Mouse (Mus musculus): Measurements from ENCODE around the gene Wnk4. TPM values are rescaled to one million over a fixed set of nuclear protein-coding genes. Genes with fewer than 3 reads are reported as not detected.

The Wnk4 gene
- polyA plus RNA-seq, 1 experiment from 2014 or later = 12.3 TPM

DNA sequence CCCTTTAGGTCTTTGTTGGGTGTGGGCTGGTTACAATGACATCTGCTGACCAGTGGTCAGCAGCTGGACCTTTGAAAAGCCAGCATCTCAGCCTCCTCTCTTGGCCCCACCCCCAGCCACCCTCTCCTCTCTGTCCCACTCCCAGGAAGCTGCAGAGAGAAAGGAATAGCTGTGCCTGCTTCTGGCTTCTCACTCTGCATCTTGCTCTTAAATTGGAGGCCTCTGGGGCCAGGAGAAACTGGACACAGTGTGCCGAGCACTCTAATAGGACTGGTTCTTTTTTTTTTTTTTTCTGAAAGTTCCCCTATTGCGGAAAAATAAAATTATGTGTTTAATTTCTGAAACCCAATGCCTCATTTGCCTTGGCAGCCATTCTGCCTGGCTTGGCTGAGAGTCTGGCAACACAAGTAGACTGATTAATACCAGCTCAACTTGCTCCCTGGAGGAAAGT lies 30.3 kb upstream of the Wnk4 start:
- 31% methylated on average over 2 of the region's 2 CpGs for WGBS
- Histone ChIP-seq H3K27me3 (replicated peaks) (no peaks in the 10 kb centered on the region), H3K4me3 (replicated peaks) (no peak overlapping the region), H3K9me3 (no peaks in the 10 kb centered on the region), H3K4me1 (replicated peaks) (peaks cover 39% of the 10 kb centered on the region), H3K4me2 (replicated peaks) (peak overlapping the region; percentile 56; the same call in 1 of the 2 replicates), H3K9ac (no peak overlapping the region), H3K36me3 (no peaks in the 10 kb centered on the region), H3K27ac (peak overlapping the region; percentile 84)
- ATAC-seq = no peak

DNA sequence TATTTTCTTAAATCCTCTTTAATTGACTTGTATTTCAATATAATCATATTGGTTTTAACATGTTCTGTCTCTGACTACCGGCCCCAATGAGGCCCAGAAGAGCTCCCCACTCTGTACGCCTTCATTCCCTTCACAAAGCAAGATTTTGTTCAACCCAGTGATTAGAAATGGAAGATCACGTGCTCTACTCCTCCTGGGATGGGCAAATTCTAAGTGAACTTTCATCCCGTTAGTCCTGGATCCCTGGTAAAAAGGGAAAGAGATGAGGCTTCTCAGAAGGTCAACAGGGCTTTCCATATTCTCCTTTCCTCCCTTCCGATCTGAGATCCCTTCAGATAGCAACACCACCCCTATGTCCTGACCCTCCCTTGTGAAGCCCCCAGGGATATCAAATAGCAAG lies 29.8 kb upstream of the Wnk4 start:
- H3K27me3 ChIP-seq (replicated peaks) = no peaks in the 10 kb centered on the region
- peak overlapping the region; percentile 84 for H3K27ac ChIP-seq
- H3K4me1 ChIP-seq (replicated peaks) = peaks cover 35% of the 10 kb centered on the region
- H3K9me3 ChIP-seq = no peaks in the 10 kb centered on the region
- no peak for ATAC-seq
- H3K36me3 ChIP-seq = no peaks in the 10 kb centered on the region
- peak overlapping the region; percentile 56 for H3K4me2 ChIP-seq (replicated peaks)
- no peak overlapping the region for H3K4me3 ChIP-seq (replicated peaks)
- H3K9ac ChIP-seq = 0 out of 2 replicates have a peak overlapping the region, but pooled peaks have one; percentile 2
- WGBS = 28% methylated on average over 5 of the region's 5 CpGs

DNA sequence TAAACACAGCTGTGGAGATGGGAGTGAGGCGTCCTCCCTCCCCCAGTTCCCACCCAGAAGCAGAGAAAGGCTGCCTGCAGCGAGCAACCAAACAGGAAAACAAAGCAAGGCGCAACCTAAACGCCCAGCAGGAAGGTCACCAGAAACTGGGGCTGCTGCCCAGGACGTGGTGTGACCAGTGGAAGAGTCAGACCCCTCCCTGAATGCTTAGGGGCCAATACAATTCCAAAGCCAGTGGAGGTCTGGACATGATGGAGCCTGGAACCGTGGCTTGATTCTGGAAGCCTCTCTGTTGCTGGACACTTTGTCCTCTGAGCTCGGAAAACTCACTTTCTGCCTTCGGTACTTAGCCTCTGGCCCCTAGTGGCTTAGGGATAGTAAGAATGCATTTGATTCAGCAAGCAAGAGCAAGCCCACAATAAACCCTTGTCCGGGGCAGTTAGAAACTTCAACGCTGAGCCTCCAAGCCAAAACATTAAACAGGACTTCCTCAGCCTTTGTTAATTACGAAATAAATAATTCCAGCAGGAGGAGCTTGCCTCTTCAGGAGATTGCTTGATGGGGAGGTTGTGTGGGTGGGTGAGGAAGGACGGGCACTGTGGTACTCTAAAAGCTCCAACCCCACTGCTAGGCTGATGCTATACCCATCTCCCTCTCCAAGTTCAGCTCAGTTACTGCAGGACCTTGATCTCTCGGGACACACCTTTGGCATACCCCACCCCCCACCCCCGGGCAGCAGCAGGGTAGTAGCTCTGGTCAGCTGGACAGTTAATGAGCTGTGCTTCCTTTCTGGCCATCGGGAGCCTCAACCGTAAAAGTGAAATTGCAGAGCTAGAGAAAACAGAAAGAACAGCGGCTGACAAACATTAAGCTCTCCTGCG lies 29.1 kb upstream of the Wnk4 start:
- Histone ChIP-seq H3K9me3 (no peaks in the 10 kb centered on the region), H3K36me3 (no peaks in the 10 kb centered on the region), H3K27me3 (replicated peaks) (no peaks in the 10 kb centered on the region), H3K4me1 (replicated peaks) (peaks cover 35% of the 10 kb centered on the region), H3K27ac (peak overlapping the region; percentile 84), H3K4me2 (replicated peaks) (peak overlapping the region; percentile 56), H3K4me3 (replicated peaks) (peak overlapping the region; percentile 19), H3K9ac (peak overlapping the region; percentile 2)
- 6% methylated on average over 18 of the region's 18 CpGs for WGBS
- ATAC-seq = peak; percentile 28

DNA sequence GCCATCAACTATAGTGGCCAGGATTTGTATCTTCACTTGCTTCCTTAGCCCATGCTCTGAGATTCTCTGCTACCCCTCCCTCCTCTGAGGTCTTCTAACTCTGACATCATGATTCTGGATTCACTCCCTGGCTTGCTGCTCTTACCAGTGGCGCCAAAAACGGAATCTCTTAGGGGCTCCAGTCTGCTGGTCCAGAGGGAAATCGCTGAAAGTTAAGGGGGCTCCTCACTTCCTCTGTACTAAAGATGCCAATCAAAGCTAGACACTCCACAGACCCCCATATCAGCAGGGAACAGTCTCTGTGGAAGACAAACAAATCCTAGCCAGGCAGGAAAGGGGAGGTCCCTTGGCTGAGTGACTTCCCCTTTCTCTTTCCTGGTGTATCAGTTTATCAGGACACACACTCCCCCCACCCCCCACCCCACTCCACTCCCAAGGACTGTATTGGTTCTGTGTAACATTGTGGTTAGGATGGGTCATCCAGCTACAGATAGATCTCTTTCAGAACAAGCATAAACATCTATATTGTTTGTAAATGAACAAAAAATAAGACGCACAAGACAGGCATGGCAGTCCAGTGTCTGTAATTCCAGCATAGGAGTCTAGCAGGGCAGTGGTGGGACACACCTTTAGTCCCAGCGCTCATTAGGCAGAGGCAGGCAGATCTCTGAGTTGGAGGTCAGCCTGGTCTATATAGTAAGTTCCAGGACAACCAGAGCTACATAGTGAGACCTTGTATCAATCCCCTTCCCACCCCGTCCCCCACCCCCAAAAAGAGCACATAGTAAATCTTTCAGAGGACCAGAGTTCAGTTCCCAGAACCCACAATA lies 28.1 kb upstream of the Wnk4 start:
- peak overlapping the region; percentile 19 for H3K4me3 ChIP-seq (replicated peaks)

DNA sequence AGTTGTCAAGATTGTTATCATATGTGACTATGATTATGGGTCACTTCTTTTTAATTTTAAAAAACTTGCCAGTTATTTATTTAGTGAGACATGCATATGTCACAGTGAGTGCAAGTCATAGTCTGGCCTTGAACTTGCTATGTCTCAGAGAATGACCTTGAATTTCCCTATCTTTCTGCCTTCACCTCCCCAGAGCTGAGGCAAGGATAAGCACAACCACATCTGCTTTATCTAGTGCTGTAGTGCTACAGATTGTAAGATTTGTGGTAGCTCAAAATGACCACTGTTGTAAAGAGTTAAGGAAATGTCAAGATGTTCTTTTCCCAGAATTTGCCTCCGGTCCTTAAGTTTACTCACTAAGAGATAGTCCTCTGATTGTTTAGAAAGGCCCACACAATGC lies 27.1 kb upstream of the Wnk4 start:
- no peaks in the 10 kb centered on the region for H3K36me3 ChIP-seq
- no peak overlapping the region for H3K4me2 ChIP-seq (replicated peaks)
- 53% methylated on average over 1 of the region's 1 CpGs for WGBS
- H3K4me3 ChIP-seq (replicated peaks) = no peak overlapping the region
- no peaks in the 10 kb centered on the region for H3K27me3 ChIP-seq (replicated peaks)
- no peak for ATAC-seq
- no peak overlapping the region for H3K27ac ChIP-seq
- no peak overlapping the region for H3K9ac ChIP-seq
- H3K4me1 ChIP-seq (replicated peaks) = peaks cover 36% of the 10 kb centered on the region
- H3K9me3 ChIP-seq = no peaks in the 10 kb centered on the region

More for the DNA sequence above, 28.1 kb upstream of the Wnk4 start:
- no peaks in the 10 kb centered on the region for H3K9me3 ChIP-seq
- ATAC-seq = peak; percentile 80
- peaks cover 33% of the 10 kb centered on the region for H3K4me1 ChIP-seq (replicated peaks)
- 0 out of 2 replicates have a peak overlapping the region, but pooled peaks have one; percentile 2 for H3K9ac ChIP-seq
- WGBS = 45% methylated on average over 6 of the region's 6 CpGs
- H3K27ac ChIP-seq = peak overlapping the region; percentile 84
- H3K4me2 ChIP-seq (replicated peaks) = peak overlapping the region; percentile 56
- H3K27me3 ChIP-seq (replicated peaks) = no peaks in the 10 kb centered on the region
- no peaks in the 10 kb centered on the region for H3K36me3 ChIP-seq

DNA sequence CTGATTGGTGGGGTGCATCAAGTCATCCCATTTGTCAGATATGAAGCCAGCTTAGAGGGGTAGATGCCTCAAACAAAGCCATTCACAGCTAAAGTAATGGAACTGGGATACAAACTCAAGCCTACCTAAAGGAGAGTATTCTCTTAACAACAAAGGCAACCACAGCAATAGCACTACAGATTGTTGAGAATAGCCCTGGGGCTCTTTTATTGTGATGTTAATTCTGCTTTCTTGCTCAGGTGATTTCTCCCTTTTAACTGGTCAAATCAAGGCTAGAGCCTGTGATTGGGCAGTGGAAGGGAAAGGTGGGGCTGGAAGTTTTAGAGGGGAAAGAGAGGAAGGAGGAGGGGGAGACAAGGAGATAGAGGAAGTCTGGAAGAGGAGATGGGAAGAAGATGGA lies 26.2 kb upstream of the Wnk4 start:
- Histone ChIP-seq H3K4me3 (replicated peaks) (no peak overlapping the region), H3K27me3 (replicated peaks) (no peaks in the 10 kb centered on the region), H3K4me1 (replicated peaks) (peaks cover 36% of the 10 kb centered on the region), H3K9me3 (no peaks in the 10 kb centered on the region), H3K36me3 (no peaks in the 10 kb centered on the region), H3K9ac (no peak overlapping the region), H3K27ac (no peak overlapping the region), H3K4me2 (replicated peaks) (no peak overlapping the region)
- ATAC-seq = no peak

DNA sequence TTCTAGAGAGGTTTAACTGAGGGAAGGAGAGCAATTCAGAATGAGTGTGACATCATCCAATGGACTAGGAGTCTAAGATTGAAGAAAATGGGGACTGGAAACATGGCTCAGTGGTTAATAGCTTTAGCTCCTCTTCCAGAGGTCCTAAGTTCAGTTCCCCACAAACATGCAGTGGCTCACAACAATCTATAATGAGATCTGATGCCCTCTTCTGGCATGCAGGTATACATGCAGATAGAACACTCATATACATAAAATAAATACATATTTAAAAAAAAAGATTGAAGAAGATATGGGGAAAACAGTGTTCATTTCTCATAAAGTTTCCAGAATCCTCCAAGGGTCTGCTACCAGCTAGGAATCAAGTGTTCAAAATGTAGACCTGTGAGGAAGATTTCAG lies 24.9 kb upstream of the Wnk4 start:
- no peak for ATAC-seq
- H3K36me3 ChIP-seq = no peaks in the 10 kb centered on the region
- no peaks in the 10 kb centered on the region for H3K9me3 ChIP-seq
- no peak overlapping the region for H3K4me3 ChIP-seq (replicated peaks)
- H3K9ac ChIP-seq = no peak overlapping the region
- H3K27ac ChIP-seq = no peak overlapping the region
- no peak overlapping the region for H3K4me2 ChIP-seq (replicated peaks)
- H3K27me3 ChIP-seq (replicated peaks) = no peaks in the 10 kb centered on the region
- H3K4me1 ChIP-seq (replicated peaks) = peaks cover 25% of the 10 kb centered on the region

DNA sequence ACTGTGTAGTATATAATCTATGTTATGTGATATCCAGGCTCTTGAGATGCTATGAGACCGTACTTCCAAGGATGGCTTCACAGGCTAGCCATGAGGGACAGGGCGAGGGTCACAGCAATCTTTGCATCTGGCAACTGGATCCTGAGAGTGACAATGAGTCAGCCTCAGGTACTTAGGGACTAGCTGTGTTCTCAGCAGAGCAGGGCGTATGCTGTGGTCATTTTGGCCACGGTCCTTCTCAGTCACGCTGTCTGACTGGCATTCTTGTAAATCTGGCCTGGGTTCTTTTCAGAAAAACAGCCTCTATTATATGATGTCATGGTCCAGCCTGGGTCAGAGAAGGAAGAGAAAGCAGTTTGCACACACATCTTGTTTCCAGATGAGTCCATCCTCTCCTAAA lies 23.6 kb upstream of the Wnk4 start:
- ATAC-seq = no peak
- H3K27me3 ChIP-seq (replicated peaks) = no peaks in the 10 kb centered on the region
- H3K36me3 ChIP-seq = no peaks in the 10 kb centered on the region
- H3K4me3 ChIP-seq (replicated peaks) = no peak overlapping the region
- no peak overlapping the region for H3K27ac ChIP-seq
- H3K9ac ChIP-seq = no peak overlapping the region
- no peak overlapping the region for H3K4me2 ChIP-seq (replicated peaks)
- no peaks in the 10 kb centered on the region for H3K9me3 ChIP-seq
- H3K4me1 ChIP-seq (replicated peaks) = peaks cover 12% of the 10 kb centered on the region
- WGBS = 95% methylated on average over 5 of the region's 5 CpGs

DNA sequence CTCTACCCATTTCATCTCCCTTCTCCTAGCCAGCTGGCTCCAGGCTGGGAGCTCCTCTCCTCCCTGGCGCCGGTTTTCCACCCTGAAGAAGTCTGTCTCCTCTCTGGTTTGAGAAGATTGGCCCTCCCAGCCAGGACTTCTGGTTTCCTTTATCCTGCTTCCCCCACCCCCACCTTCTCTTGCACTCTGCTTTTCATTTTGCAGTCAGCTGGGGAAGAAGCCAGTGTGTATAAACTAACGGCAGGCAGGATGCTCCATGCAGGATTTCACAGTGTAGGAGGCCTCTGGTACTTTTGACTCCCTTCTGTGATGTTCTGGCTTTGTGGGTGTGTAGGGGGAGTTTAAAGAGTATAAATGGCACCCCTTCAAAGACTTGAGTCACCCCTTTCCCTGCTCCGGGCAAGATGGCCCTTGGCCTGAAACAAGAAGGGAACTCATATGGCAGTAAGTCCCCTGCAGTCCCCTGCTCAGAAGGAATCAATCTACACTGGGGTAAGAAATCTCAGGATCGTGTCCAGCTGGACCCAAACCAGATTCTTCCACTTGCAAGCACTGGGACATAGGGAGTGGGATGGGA lies 22.2 kb upstream of the Wnk4 start:
- Histone ChIP-seq H3K36me3 (no peaks in the 10 kb centered on the region), H3K27ac (peak overlapping the region; percentile 81), H3K9ac (no peak overlapping the region), H3K27me3 (replicated peaks) (no peaks in the 10 kb centered on the region), H3K4me2 (replicated peaks) (no peak overlapping the region), H3K4me1 (replicated peaks) (0 out of 2 replicates have a peak, but pooled peaks cover 4% of the 10 kb centered on the region), H3K9me3 (no peaks in the 10 kb centered on the region), H3K4me3 (replicated peaks) (no peak overlapping the region)
- peak; percentile 68 for ATAC-seq
- WGBS = 28% methylated on average over 5 of the region's 5 CpGs

DNA sequence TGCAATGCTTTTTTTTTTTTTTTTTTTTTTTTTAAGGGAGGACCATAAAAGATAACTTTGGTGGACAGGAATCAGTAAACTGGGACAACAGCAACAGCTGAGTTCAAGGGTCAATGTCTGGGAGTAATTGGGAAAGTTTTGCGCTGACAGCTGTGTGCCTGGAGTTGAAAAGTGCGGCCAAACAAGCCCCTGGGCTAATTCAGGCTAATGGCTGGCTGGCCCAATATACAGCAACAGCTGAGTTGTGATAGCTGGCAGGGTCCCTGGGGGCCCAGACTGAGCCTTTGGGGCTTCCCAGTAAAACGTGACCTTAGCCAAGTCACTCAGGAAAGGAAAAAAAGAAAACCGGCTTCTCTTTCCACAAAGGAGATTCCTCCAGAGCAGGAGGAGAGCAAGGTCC lies 15.3 kb upstream of the Wnk4 start:
- Histone ChIP-seq H3K4me1 (replicated peaks) (peaks cover 15% of the 10 kb centered on the region), H3K9me3 (no peaks in the 10 kb centered on the region), H3K27me3 (replicated peaks) (no peaks in the 10 kb centered on the region), H3K4me3 (replicated peaks) (no peak overlapping the region), H3K27ac (0 out of 2 replicates have a peak overlapping the region, but pooled peaks have one; percentile 89), H3K36me3 (no peaks in the 10 kb centered on the region), H3K9ac (no peak overlapping the region), H3K4me2 (replicated peaks) (peak overlapping the region; percentile 87; the same call in 1 of the 2 replicates)
- WGBS = 45% methylated on average over 4 of the region's 4 CpGs
- ATAC-seq = no peak

DNA sequence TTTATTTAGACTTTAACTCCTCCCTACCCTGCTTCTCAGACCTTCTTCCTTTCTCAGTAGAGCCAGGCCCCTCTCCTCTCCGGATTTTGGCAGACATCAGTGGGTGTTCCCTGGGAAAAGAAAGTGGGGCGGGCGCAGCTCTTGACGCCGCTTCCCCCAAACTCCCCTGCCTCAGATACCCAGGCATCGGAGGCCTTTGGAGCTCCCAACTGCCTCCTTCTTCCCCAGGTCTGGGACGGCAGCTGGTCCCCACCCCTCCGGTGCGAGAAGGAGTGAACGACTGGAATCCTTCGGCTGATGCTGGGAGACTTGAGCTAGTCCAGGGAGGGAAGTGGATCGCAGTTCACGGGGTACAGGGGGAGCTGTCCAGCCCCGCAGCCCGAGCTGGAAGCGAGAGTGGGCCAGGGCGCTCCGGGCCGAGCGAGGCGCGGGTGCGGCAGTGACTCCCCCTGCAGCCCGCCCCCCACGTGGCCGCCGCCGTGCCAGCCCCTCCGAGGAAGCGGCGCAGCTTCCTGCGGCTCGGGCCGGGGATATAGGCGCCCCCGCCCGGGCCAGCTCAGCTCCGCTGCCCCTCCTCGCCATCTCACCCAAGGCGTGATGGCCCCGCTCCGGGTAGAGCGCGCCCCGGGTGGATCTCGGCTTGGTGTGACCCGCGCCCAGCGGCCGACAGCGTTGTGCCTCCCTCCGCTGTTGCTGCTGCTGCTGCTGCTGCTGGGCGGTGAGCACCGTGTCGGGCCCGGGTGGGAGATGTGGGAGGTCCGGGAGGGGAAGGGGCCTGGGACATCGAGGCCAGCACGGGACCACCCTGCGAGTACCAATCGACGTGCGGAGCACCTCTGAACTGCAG lies 14.3 kb upstream of the Wnk4 start, which contains the start of gene Ramp2:
TSS of gene Ramp2 (plus strand) at position 174 of the 847 bp plus-strand sequence.
- H3K4me2 ChIP-seq (replicated peaks) = peak within 1 kb of the TSS; percentile 87
- WGBS = under 1% methylated on average over 58 of the region's 63 CpGs
- H3K4me3 ChIP-seq (replicated peaks) = peak within 1 kb of the TSS; percentile 56
- no peaks in the 10 kb centered on the region for H3K36me3 ChIP-seq
- peak within 1 kb of the TSS; percentile 67 for H3K9ac ChIP-seq
- H3K4me1 ChIP-seq (replicated peaks) = peaks cover 15% of the 10 kb centered on the region
- H3K27ac ChIP-seq = peak within 1 kb of the TSS; percentile 89
- H3K9me3 ChIP-seq = no peaks in the 10 kb centered on the region
- no peaks in the 10 kb centered on the region for H3K27me3 ChIP-seq (replicated peaks)
- ATAC-seq = peak; percentile 75

All from intestine, embryonic 15.5 days (tissue).